Mouse (Mus musculus): ENCODE results near the gene Dus2.
"Not testable (repeated sequence)": the region's sequence is repeated elsewhere in the genome, so short reads cannot be mapped to it uniquely, and the experiment has no call there.

Dus2 gene

GRCm38 (mm10) chr8:105990856-105991387 lies at the start of gene Dus2:
TSS of gene Dus2 (plus strand) at chr8:105991337.
- peak; percentile 62 for DNase-seq (ENCODE audit: low read depth)

- DNase-seq (ENCODE audit: low read depth), result no peak
These were observed 49.1 kb upstream of the Dus2 start for GRCm38 (mm10) chr8:105942026-105942425.

GRCm38 (mm10) chr8:105942542-105942941 lies 48.6 kb upstream of the Dus2 start:
- DNase-seq (ENCODE audit: low read depth), result no peak

DNA sequence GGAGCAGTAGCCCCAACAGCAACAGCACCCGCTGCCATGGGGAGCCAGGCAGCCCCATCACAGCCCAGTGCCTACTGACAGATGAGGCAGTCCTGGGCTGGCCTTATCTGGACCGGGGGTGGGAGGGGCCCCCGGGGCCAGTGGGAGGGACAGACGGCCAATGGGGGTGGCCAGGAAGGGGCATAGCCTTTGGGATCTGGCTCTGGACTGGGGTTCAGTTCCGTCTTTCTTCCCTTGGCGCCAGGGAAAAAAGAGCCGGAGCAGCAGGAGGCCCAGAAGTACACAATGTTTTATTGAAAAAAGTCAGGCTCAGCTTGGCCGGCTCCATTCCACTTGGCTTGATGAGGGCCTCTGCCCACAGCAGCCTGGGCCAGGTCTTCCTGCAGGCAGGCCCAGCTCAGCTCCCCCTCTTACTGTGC lies 47.8 kb upstream of the Dus2 start, which contains the start of gene Lcat:
Lcat (minus strand) TSS at position 62 of the 419 bp plus-strand sequence.
- DNase-seq (ENCODE audit: low read depth), result no peak

GRCm38 (mm10) chr8:105949350-105949749 lies 41.8 kb upstream of the Dus2 start:
- no peak for DNase-seq (ENCODE audit: low read depth)

- DNase-seq (ENCODE audit: low read depth), result peak; percentile 96
These were observed 40.0 kb upstream of the Dus2 start for GRCm38 (mm10) chr8:105951057-105951659.

DNA sequence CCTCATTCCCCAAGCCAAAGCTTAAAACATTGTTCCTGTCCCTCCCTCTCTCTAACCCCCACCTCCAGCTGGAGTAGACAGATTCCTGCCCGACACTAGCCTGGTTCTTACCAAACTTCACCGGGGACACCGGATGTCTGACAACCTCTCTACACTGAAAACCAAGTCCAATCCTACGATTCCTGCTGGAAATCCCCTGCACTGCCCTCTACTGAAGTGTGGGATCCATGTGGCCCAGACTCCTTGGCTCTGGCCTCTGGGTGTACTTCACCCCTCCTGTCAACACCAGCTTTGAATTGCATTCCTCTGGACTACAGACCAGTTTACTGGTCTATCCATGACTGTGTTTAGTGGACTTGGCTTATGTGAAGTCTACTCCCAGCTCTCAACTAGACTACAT lies 34.6 kb upstream of the Dus2 start:
- DNase-seq (ENCODE audit: low read depth), result peak; percentile 99

- peak; percentile 90 for DNase-seq (ENCODE audit: low read depth)
These were observed 33.3 kb upstream of the Dus2 start for GRCm38 (mm10) chr8:105957813-105958212.

DNA sequence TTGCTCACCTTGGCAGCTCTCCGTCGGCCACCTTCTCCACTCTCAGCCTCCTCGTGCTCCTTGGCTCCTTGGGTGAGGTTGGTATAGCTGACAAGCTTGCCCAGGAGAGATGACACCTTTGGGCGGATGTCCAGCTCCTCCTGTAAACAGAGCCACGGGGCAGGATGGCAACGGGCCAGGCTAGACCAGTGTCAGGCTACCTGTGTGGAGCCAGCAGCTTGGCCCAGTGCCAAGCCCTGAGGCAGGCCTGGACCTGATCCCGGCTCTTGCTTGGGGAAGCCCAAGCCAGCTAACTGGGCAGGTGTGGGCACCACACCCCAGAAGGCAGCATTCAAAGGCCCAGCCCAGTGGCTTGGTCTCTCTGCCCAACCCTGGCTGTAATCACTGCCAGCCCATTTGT lies 31.8 kb upstream of the Dus2 start:
- DNase-seq (ENCODE audit: low read depth), result no peak

DNA sequence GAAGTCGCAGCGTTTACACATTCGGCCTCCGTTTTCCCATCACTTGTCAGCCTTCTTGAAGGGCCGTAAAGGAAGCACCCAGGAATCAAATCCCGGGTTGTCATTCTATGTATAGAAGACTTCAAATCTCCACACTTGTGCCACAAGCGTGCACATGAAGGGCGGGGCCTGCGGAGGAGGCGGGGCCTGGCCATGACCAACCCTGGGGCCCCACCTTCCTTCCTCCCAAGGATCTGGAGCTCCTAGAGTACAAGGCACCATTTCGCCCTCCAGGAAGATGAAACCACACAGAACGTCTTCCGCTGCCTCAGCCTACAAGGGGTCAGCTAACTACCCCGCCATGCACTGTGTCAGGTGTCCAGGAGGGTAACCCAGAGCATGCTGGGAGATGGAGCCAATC lies 30.0 kb upstream of the Dus2 start:
- DNase-seq (ENCODE audit: low read depth), result no peak

- DNase-seq (ENCODE audit: low read depth), result no peak
These were observed 29.6 kb upstream of the Dus2 start for GRCm38 (mm10) chr8:105961536-105961935.

GRCm38 (mm10) chr8:105964506-105965265 lies 26.5 kb upstream of the Dus2 start:
- DNase-seq (ENCODE audit: low read depth), result no peak

DNA sequence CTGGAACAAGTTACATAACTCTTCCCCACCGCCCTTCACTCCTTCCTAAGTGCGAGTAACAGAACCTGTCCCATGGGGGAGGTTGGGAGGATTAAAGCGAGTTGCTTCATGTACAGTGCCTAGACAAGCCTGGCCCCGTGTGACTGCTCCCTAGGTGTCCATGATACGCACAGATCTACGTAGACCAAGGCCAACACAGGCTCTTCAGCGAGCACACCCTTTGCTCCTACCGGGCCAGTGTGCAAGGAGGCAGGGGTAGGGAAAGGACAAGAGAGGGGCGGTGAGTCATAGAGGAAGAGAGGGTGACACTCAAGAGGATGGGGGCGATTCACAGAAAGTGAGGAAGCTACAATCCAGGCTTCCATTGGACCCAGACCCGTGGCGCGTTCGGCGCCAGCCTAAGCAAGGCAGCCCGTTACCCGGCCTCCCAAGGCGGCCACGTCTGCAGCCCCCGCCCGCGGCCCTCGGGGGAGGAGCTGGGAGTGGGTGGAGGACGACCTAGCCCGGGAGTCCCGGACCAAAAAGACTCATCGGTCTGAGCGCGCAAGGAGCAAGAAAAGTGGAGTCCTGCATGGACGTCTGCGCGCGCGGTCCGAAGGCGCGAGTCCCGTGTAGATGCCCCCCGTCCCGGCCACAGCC lies 25.8 kb upstream of the Dus2 start:
- DNase-seq (ENCODE audit: low read depth), result no peak

DNA sequence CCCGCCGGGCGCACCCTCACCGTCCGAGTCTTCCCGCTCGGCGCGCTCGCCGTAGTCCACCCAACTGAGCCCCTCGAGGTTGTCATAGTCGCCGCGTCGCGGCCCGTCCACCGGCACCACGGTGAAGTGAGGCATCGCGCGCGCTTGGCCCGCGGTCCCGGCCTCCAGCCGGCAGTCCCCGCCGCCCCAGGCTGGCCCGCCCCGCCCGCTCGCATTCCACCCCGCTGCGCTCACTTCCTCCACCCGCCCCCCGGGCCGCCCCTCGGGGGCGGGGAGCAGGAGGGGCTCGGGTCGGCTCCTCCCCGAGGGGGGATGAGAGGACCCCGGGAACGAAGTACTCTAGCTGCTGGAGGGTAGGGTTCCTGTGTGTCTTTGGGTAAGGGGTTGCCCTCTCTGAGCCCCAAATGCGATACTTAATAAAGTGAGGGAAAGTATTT lies 25.2 kb upstream of the Dus2 start, which contains the start of gene Slc12a4:
Slc12a4 (minus strand) TSS at position 193 of the 437 bp plus-strand sequence.
- DNase-seq (ENCODE audit: low read depth), result no peak

GRCm38 (mm10) chr8:105966692-105967311 lies 24.3 kb upstream of the Dus2 start:
- no peak for DNase-seq (ENCODE audit: low read depth)

- DNase-seq (ENCODE audit: low read depth), result no peak
These were observed 21.8 kb upstream of the Dus2 start for GRCm38 (mm10) chr8:105969367-105969766.

DNA sequence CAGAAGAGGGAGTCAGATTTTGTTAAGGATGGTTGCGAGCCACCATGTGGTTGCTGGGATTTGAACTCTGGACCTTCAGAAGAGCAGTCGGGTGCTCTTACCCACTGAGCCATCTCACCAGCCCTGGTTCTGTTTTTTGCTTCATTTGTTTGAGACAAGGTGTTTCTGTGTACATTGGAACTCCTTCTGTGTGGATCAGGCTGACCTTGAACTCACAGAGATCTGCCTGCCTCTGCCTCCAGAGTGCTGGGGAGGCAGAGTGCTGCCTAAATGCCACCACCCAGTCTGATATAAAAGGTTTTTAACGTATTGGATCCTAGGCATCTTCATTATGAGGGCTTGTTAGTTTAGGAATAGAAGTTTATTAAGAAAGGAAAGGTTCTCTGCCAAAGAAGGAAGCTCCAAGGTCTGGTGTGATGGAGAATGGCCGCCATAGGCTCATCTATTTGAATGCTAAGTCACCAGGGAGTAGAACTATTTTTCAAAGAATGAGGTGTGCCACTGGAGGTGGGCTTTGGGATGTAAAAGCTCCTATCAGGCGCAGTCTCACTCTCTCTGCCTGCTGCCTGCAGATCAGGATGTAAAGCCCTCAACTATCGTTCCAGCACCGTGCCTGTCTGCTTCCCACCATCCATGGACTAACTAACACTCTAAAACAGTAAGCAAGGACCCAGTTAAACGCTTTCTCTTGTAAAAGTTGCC lies 20.0 kb upstream of the Dus2 start:
- DNase-seq (ENCODE audit: low read depth), result no peak

- DNase-seq (ENCODE audit: low read depth), result no peak
These were observed 15.8 kb upstream of the Dus2 start for GRCm38 (mm10) chr8:105975363-105975762.

GRCm38 (mm10) chr8:105979325-105979724 lies 11.8 kb upstream of the Dus2 start, which contains the start of gene Dpep3:
TSS of gene Dpep3 (minus strand) at chr8:105979429.
- no peak for DNase-seq (ENCODE audit: low read depth)

GRCm38 (mm10) chr8:105981146-105981545 lies 10.0 kb upstream of the Dus2 start:
- no peak for DNase-seq (ENCODE audit: low read depth)

DNA sequence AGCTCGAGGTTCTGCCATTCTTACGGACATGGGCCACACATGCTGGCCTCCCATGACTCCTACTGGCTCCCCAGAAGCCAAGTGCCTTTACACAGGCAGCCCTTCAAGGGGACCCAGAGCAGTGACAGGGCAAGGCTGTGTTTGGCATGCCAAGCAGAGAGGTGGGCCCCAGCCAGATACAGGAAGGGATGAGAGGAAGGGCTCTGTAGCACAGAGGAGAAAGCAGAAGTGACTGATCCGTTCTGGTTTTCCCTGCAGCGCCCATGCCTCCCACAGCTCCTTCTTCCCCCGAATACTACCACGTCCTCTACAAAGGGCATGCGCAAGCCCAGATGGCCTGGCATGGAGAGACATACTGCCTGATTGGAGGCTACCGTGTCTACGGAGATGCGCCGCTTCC lies 7.7 kb upstream of the Dus2 start:
- DNase-seq (ENCODE audit: low read depth), result not testable (repeated sequence)
